Mouse (Mus musculus): ENCODE measurements around the gene Uqcc2. TPM values are rescaled to one million over a fixed set of nuclear protein-coding genes. Genes with fewer than 3 reads are reported as not detected.

Gene Uqcc2
- 96.9 and 133 TPM in 2 replicates for polyA plus RNA-seq (2012; ENCODE audit: low replicate concordance)

DNA sequence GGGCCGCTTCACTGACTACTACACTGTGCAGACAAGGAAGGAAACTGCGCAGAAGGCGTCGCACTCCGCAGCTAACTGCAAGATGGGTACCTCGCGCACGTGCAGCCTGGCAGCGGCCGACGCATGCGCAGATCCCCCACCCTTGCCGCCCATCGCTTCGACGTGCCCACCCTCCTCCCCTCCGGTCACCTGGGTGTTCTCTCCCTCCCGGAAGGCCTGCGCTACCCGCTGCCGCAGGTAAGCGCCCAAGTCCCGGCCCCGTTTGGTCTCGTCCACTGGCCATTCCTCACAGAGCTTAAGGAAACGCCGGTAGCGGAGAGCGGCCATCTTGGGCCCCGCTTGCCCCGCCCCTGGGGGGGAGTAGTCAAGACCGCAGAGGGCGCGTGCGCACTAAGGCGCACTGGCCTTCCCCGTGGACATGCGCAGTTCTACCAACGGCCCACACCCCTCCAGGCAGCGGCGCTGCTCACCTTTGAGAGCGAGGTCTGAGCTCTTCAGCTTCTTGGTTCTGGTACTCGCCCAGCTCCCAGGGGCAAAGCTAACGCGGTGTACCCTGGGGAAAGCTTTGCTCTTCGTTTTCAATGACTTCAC lies at the start of gene Uqcc2:
Gene Uqcc2, minus strand, starts transcription at position 366 of the 591 bp plus-strand sequence.

GRCm38 (mm10) chr17:27167545-27167944 lies 33.8 kb upstream of the Uqcc2 start, which contains the start of gene Ip6k3:
Gene Ip6k3, minus strand, starts transcription at chr17:27167795.

Other genes with a start within 250 kb of the Uqcc2 start
- gene Kifc5b, start 216.8 kb downstream of the Uqcc2 start, polyA plus RNA-seq (2012; ENCODE audit: low replicate concordance), result 7.0 and 12.9 TPM in 2 replicates
- 397 and 1,097 TPM in 2 replicates for gene Phf1, start 200.9 kb downstream of the Uqcc2 start, polyA plus RNA-seq (2012; ENCODE audit: low replicate concordance)
- gene Cuta, start 194.3 kb downstream of the Uqcc2 start, polyA plus RNA-seq (2012; ENCODE audit: low replicate concordance), result 223 and 274 TPM in 2 replicates
- gene Syngap1, start 192.7 kb downstream of the Uqcc2 start, polyA plus RNA-seq (2012; ENCODE audit: low replicate concordance), result 3.4 and 4.3 TPM in 2 replicates
- gene Zbtb9, start 160.7 kb downstream of the Uqcc2 start, polyA plus RNA-seq (2012; ENCODE audit: low replicate concordance), result 12.2 and 19.1 TPM in 2 replicates
- 108 and 139 TPM in 2 replicates for gene Bak1, start 104.9 kb downstream of the Uqcc2 start, polyA plus RNA-seq (2012; ENCODE audit: low replicate concordance)
- gene Itpr3, start 76.6 kb downstream of the Uqcc2 start, polyA plus RNA-seq (2012; ENCODE audit: low replicate concordance), result 56.3 and 104 TPM in 2 replicates
- 0.24 and 0.73 TPM in 2 replicates for gene Ip6k3, start 33.9 kb upstream of the Uqcc2 start, polyA plus RNA-seq (2012; ENCODE audit: low replicate concordance)
- 119 and 137 TPM in 2 replicates for gene Lemd2, start 70.6 kb upstream of the Uqcc2 start, polyA plus RNA-seq (2012; ENCODE audit: low replicate concordance)

Measured in hematopoietic multipotent progenitor cell, adult 10-12 weeks (in vitro differentiated cells).